Mouse (Mus musculus) activated CD4-positive, CD25-positive, alpha-beta regulatory T cell, adult 4 months (primary cell): ENCODE data around the gene Jdp2. TPM values are rescaled to one million over a fixed set of nuclear protein-coding genes. Genes with fewer than 3 reads are reported as not detected.

Experiments used
- polyA plus RNA-seq, 2 experiments: library from polyadenylated mRNA; unstranded; fragments of 100-300 nt; shearing (Covaris generic); gene quantifications; one replicate each; pipeline ENCODE4 v1.2.1; 2017

The Jdp2 gene
- polyA plus RNA-seq, 2 experiments from 2014 or later: not detected

Other genes with a start within 250 kb of the Jdp2 start
- gene Tmed10, start 224.2 kb upstream of the Jdp2 start, polyA plus RNA-seq: 100 to 1,000 TPM; 186 to 204 TPM
- 1 to 10 TPM; 6.7 to 9.6 TPM for gene Fos, start 125.1 kb upstream of the Jdp2 start, polyA plus RNA-seq
- gene Batf, start 87.6 kb downstream of the Jdp2 start, polyA plus RNA-seq: 100 to 1,000 TPM; 156 to 205 TPM
- gene Flvcr2, start 147.5 kb downstream of the Jdp2 start, polyA plus RNA-seq: under 1 TPM; 0.48 to 0.60 TPM
- gene Erg28, start 225.5 kb downstream of the Jdp2 start, polyA plus RNA-seq: 100 to 1,000 TPM; 149 to 162 TPM
- 10 to 100 TPM in 1 of 2 experiments, 1 to 10 TPM in 1; 8.3 to 10.4 TPM for gene Ttll5, start 225.6 kb downstream of the Jdp2 start, polyA plus RNA-seq